Comparison of ENCODE assay signal across 8 mouse cellular contexts in genomic region chr10:72655017-72655509, GRCm38 (mm10). TPM values are rescaled to one million over a fixed set of nuclear protein-coding genes. Genes with fewer than 3 reads are reported as not detected.
DNase-seq lines count a peak whose midpoint lies in the region; ATAC-seq lines count a peak whose summit lies in the region.

No protein-coding gene starts in this region.

- DNase-seq in urinary bladder, postnatal 25 days (ENCODE audit: low spot score) = peak; percentile 10
- DNase-seq in urinary bladder, postnatal 4 days (ENCODE audit: low spot score in 2 of 2) = no peak
- DNase-seq in c-Kit-positive CD71-positive TER-119-negative erythroid progenitor cells, embryonic 14.5 days (ENCODE audit: low read depth) = peak; percentile 67
- peak; percentile 84 for DNase-seq in forelimb bud, embryonic 11.5 days (ENCODE audit: low read depth, low spot score)
- no peak for DNase-seq in ovary, adult 18-20 months (ENCODE audit: low spot score)

- H3K4me2 ChIP-seq in kidney, embryonic 15.5 days = peak overlapping the region; percentile 68
- H3K4me2 ChIP-seq in liver, embryonic 16.5 days (ENCODE audit: low read depth, low read length) = peak overlapping the region; percentile 84
- H3K4me2 ChIP-seq in neural tube, embryonic 14.5 days (ENCODE audit: low read depth, low read length) = peak overlapping the region; percentile 75

- H3K4me1 ChIP-seq in kidney, embryonic 15.5 days = peaks cover 19% of the 10 kb centered on the region
- peaks cover 12% of the 10 kb centered on the region for H3K4me1 ChIP-seq in liver, embryonic 16.5 days (ENCODE audit: control insufficient read depth, low read depth, low read length)
- peaks cover 18% of the 10 kb centered on the region for H3K4me1 ChIP-seq in neural tube, embryonic 14.5 days (ENCODE audit: control insufficient read depth, insufficient read depth, low read length)

- H3K27ac ChIP-seq in kidney, embryonic 15.5 days = peak overlapping the region; percentile 93
- H3K27ac ChIP-seq in liver, embryonic 16.5 days (ENCODE audit: low read length) = peak overlapping the region; percentile 97
- H3K27ac ChIP-seq in neural tube, embryonic 14.5 days (ENCODE audit: low read depth, low read length) = peak overlapping the region; percentile 91

- peak overlapping the region; percentile 78 for H3K4me3 ChIP-seq in kidney, embryonic 15.5 days (replicated peaks)
- H3K4me3 ChIP-seq in liver, embryonic 16.5 days (ENCODE audit: low read depth, low read length) = peak overlapping the region; percentile 83
- H3K4me3 ChIP-seq in neural tube, embryonic 14.5 days (ENCODE audit: low read depth, low read length) = peak overlapping the region; percentile 55

- H3K9ac ChIP-seq in kidney, embryonic 15.5 days = peak overlapping the region; percentile 63
- peak overlapping the region; percentile 85 for H3K9ac ChIP-seq in liver, embryonic 16.5 days (ENCODE audit: low read depth, low read length)
- peak overlapping the region; percentile 65 for H3K9ac ChIP-seq in neural tube, embryonic 14.5 days (replicated peaks; ENCODE audit: low read depth, low read length)

- peaks cover 37% of the 10 kb centered on the region for H3K36me3 ChIP-seq in kidney, embryonic 15.5 days
- peaks cover 29% of the 10 kb centered on the region for H3K36me3 ChIP-seq in liver, embryonic 16.5 days (ENCODE audit: control insufficient read depth, insufficient read depth)
- peaks cover 15% of the 10 kb centered on the region; the same call in 1 of the 2 replicates for H3K36me3 ChIP-seq in neural tube, embryonic 14.5 days (ENCODE audit: control insufficient read depth, insufficient read depth, low read length)

- H3K27me3 ChIP-seq in kidney, embryonic 15.5 days = no peaks in the 10 kb centered on the region
- H3K27me3 ChIP-seq in liver, embryonic 16.5 days (ENCODE audit: control insufficient read depth, insufficient read depth, low read depth, low read length) = no peaks in the 10 kb centered on the region
- no peaks in the 10 kb centered on the region for H3K27me3 ChIP-seq in neural tube, embryonic 14.5 days (ENCODE audit: control insufficient read depth, insufficient read depth, low read length)

- peak; percentile 78 for ATAC-seq in kidney, embryonic 15.5 days (replicated peaks; ENCODE audit: low FRiP score)
- ATAC-seq in liver, embryonic 16.5 days (ENCODE audit: low read depth) = peak; percentile 59
- ATAC-seq in neural tube, embryonic 14.5 days (ENCODE audit: low read depth) = peak; percentile 85

- H3K9me3 ChIP-seq in kidney, embryonic 15.5 days (replicated peaks) = no peaks in the 10 kb centered on the region
- no peaks in the 10 kb centered on the region for H3K9me3 ChIP-seq in liver, embryonic 16.5 days (replicated peaks; ENCODE audit: control insufficient read depth, low read length)
- no peaks in the 10 kb centered on the region for H3K9me3 ChIP-seq in neural tube, embryonic 14.5 days (ENCODE audit: control insufficient read depth, low read length)

- WGBS in kidney, embryonic 15.5 days = under 1% methylated on average over 15 of the region's 15 CpGs
- WGBS in liver, embryonic 16.5 days (ENCODE audit: insufficient replicate concordance) = under 1% methylated on average over 15 of the region's 15 CpGs
- WGBS in neural tube, embryonic 14.5 days = under 1% methylated on average over 15 of the region's 15 CpGs

RNA-seq across cellular contexts. Expression of gene Zwint, which starts 0.4 kb away (rescaled TPM):
- polyA plus RNA-seq in kidney, embryonic 15.5 days (2015; fragmentation: Nextera tagmentation; extraction: Ambion mirVana) = 230 and 249 TPM in 2 replicates
- 129 and 141 TPM in 2 replicates for polyA plus RNA-seq in liver, embryonic 16.5 days (2015; fragmentation: Nextera tagmentation; extraction: Ambion mirVana)
- polyA plus RNA-seq in neural tube, embryonic 14.5 days (2014; fragmentation: Nextera tagmentation; extraction: Ambion mirVana) = 720 and 890 TPM in 2 replicates

Comparison
In these comparisons a context has a peak if more than half of its experiments do, and no peak if none do; other contexts are left out.
1. DNase-seq: peak in urinary bladder, postnatal 25 days (single experiment), c-Kit-positive CD71-positive TER-119-negative erythroid progenitor cells, embryonic 14.5 days (single experiment) and forelimb bud, embryonic 11.5 days (single experiment); none in urinary bladder, postnatal 4 days (0 of 2) and ovary, adult 18-20 months (single experiment).
2. Peak in every context shown above with its lines, with median percentiles within 50 percentile points of each other: ATAC-seq, H3K27ac ChIP-seq, H3K4me2 ChIP-seq, H3K4me3 ChIP-seq and H3K9ac ChIP-seq.